Mouse (Mus musculus) lung, postnatal 0 days (tissue): ENCODE measurements at regions not wholly inside any gene's neighbourhood (a gene's known extent, or its start where the extent isn't known, plus 50 kb on each side); places are given as distances from the start of the nearest gene placed in this dataset.

ENCODE experiments used
- CTCF ChIP-seq: IDR thresholded peaks from 2 replicates; pipeline ENCODE4 v1.5.1; 2016; ENCODE audit warnings: antibody characterized with exemption, mild to moderate bottlenecking
- EP300 ChIP-seq: IDR thresholded peaks from 2 replicates; pipeline ENCODE4 v1.6.1; 2016; ENCODE audit warnings: antibody characterized with exemption, mild to moderate bottlenecking, control low read depth

DNA sequence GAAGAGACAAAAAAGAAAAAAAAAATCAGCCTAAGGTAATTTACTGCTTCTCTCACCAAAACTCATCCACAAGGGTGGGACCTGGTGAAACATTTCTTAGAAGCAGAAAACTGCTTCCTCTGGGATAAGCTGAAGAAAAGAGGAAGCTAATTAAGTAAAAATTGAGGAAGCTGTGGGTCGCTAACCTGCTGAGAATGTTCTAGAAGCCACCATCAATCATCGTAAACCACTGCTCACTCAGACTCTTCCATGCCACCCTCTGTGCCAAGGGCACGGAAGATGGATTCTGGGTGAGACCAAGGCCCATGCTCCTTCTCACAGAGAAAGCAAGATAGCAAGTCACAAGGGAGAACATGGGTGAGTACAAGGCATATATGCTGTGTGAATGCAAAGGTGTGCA is 272.7 kb upstream of the Prox1 start:
- no peak for TF ChIP-seq CTCF
- no peak for TF ChIP-seq EP300
